In genomic region chr3:138000724-138001069, GRCm38 (mm10) we compare ENCODE assay signal across 10 mouse cellular contexts. TPM values are rescaled to one million over a fixed set of nuclear protein-coding genes. Genes with fewer than 3 reads are reported as not detected.
DNase-seq lines count a peak whose midpoint lies in the region; ATAC-seq lines count a peak whose summit lies in the region.
"Had no signal": no experiment of that assay in that cellular context is flagged by ENCODE, and none has a peak within 500 bp of the region (broad histone marks: within the 10 kb centered on the region; RNA-seq: fewer than 3 reads in every experiment).

No protein-coding gene starts in this region.

- H3K4me1 ChIP-seq in liver, embryonic 16.5 days (ENCODE audit: control insufficient read depth, low read depth, low read length), result no peaks in the 10 kb centered on the region; the same call in 1 of the 2 replicates
- H3K4me1 ChIP-seq in forebrain, embryonic 15.5 days, result peaks cover 9% of the 10 kb centered on the region; the same call in 1 of the 2 replicates

- H3K9ac ChIP-seq in liver, embryonic 16.5 days (ENCODE audit: low read depth, low read length), result no peak overlapping the region
- no peak overlapping the region for H3K9ac ChIP-seq in forebrain, embryonic 15.5 days (replicated peaks)
- H3K9ac ChIP-seq: midbrain, embryonic 12.5 days had no signal

- H3K36me3 ChIP-seq in liver, embryonic 16.5 days (ENCODE audit: control insufficient read depth, insufficient read depth), result no peaks in the 10 kb centered on the region
- no peaks in the 10 kb centered on the region for H3K36me3 ChIP-seq in forebrain, embryonic 15.5 days
- H3K36me3 ChIP-seq: midbrain, embryonic 12.5 days had no signal

- H3K4me2 ChIP-seq in liver, embryonic 16.5 days (ENCODE audit: low read depth, low read length), result no peak overlapping the region
- H3K4me2 ChIP-seq in forebrain, embryonic 15.5 days (replicated peaks), result no peak overlapping the region
- H3K4me2 ChIP-seq: midbrain, embryonic 12.5 days had no signal

- 23% methylated on average over 4 of the region's 4 CpGs for WGBS in liver, embryonic 16.5 days (ENCODE audit: insufficient replicate concordance)
- WGBS in forebrain, embryonic 15.5 days, result 63% methylated on average over 4 of the region's 4 CpGs

- H3K27ac ChIP-seq in liver, embryonic 16.5 days (ENCODE audit: low read length), result no peak overlapping the region
- no peak overlapping the region for H3K27ac ChIP-seq in forebrain, embryonic 15.5 days (replicated peaks)
- H3K27ac ChIP-seq: midbrain, embryonic 12.5 days had no signal

- intact Hi-C loops in heart, postnatal 10 days (cut with DNase I), result no loop called here

- no peaks in the 10 kb centered on the region for H3K9me3 ChIP-seq in liver, embryonic 16.5 days (replicated peaks; ENCODE audit: control insufficient read depth, low read length)
- H3K9me3 ChIP-seq in forebrain, embryonic 15.5 days, result no peaks in the 10 kb centered on the region
- H3K9me3 ChIP-seq: midbrain, embryonic 12.5 days had no signal

- H3K27me3 ChIP-seq in liver, embryonic 16.5 days (ENCODE audit: control insufficient read depth, insufficient read depth, low read depth, low read length), result no peaks in the 10 kb centered on the region; the same call in 1 of the 2 replicates
- H3K27me3 ChIP-seq in forebrain, embryonic 15.5 days, result no peaks in the 10 kb centered on the region
- H3K27me3 ChIP-seq: midbrain, embryonic 12.5 days had no signal

- ATAC-seq in common myeloid progenitor, adult 5-6 weeks (replicated peaks; ENCODE audit: low read depth, poor library complexity, severe bottlenecking), result peak; percentile 22; the same call in 1 of the 2 replicates
- peak; percentile 24; the same call in 1 of the 2 replicates for ATAC-seq in liver, embryonic 16.5 days (ENCODE audit: low read depth)
- no peak for ATAC-seq in forebrain, embryonic 15.5 days (replicated peaks)

- peak; percentile 39 for DNase-seq in layer of hippocampus, adult 11-12 months (ENCODE audit: low spot score)
- DNase-seq in layer of hippocampus, adult 9-10 months (ENCODE audit: low spot score), result no peak
- DNase-seq in heart, postnatal 10 days, result peak; percentile 76 to 82
- no peak for DNase-seq in spleen, adult 18-20 months
- DNase-seq in cerebellum, adult 11 months, result no peak
- DNase-seq: layer of hippocampus, postnatal 36 days had no signal

- H3K4me3 ChIP-seq in liver, embryonic 16.5 days (ENCODE audit: low read depth, low read length), result no peak overlapping the region
- no peak overlapping the region for H3K4me3 ChIP-seq in forebrain, embryonic 15.5 days
- H3K4me3 ChIP-seq: midbrain, embryonic 12.5 days had no signal

RNA-seq across cellular contexts. Expression of gene Dapp1, which starts 19.4 kb away (rescaled TPM):
- 387 and 417 TPM in 2 replicates for total RNA-seq in common myeloid progenitor, adult 5-6 weeks (2017)
- total RNA-seq in heart, postnatal 10 days (2021), result 1 to 10 TPM; 4.0 to 5.2 TPM
- polyA plus RNA-seq in liver, embryonic 16.5 days (2015; fragmentation: Nextera tagmentation; extraction: Ambion mirVana), result 12.1 and 13.0 TPM in 2 replicates
- 3.7 and 4.3 TPM in 2 replicates for polyA plus RNA-seq in forebrain, embryonic 15.5 days (2015; fragmentation: Nextera tagmentation; extraction: Ambion mirVana)

Comparison
In these comparisons a context has a peak if more than half of its experiments do, and no peak if none do; other contexts are left out.
1. DNase-seq: peak in layer of hippocampus, adult 11-12 months (single experiment) and heart, postnatal 10 days (2 of 2); none in layer of hippocampus, adult 9-10 months (single experiment), spleen, adult 18-20 months (0 of 2) and cerebellum, adult 11 months (single experiment).
2. RNA of gene Dapp1, which starts 19.4 kb away (total RNA-seq): 387 to 417 TPM in common myeloid progenitor, adult 5-6 weeks; 4.0 to 5.2 TPM in heart, postnatal 10 days; every median in the first group is over 10 times any median in the second.